In genomic region chr4:33466970-33467399, GRCm38 (mm10) we compare ENCODE assay signal across 11 mouse cellular contexts.
DNase-seq lines count a peak whose midpoint lies in the region; ATAC-seq and TF ChIP-seq lines count a peak whose summit lies in the region.
"Had no signal": no experiment of that assay in that cellular context is flagged by ENCODE, and none has a peak within 500 bp of the region (broad histone marks: within the 10 kb centered on the region; RNA-seq: fewer than 3 reads in every experiment).

No protein-coding gene starts in this region.

- H3K4me3 ChIP-seq in bone marrow, adult 2 months (replicated peaks; ENCODE audit: control insufficient read depth, low read depth, low read length): no peak overlapping the region
- H3K4me3 ChIP-seq in liver, embryonic 12.5 days: peak overlapping the region; percentile 29; the same call in 1 of the 2 replicates
- H3K4me3 ChIP-seq in forebrain, embryonic 16.5 days (replicated peaks; ENCODE audit: low read length): no peak overlapping the region
- H3K4me3 ChIP-seq: neural tube, embryonic 12.5 days had no signal

- H3K4me2 ChIP-seq in liver, embryonic 12.5 days: peak overlapping the region; percentile 65
- no peak overlapping the region for H3K4me2 ChIP-seq in forebrain, embryonic 16.5 days (ENCODE audit: low read length)
- H3K4me2 ChIP-seq: neural tube, embryonic 12.5 days had no signal

- no peak for TF ChIP-seq CTCF in bone marrow, adult 2 months (IDR thresholded peaks at IDR 0.05; ENCODE audit: control insufficient read depth, insufficient read depth, low read length)

- no peaks in the 10 kb centered on the region for H3K9me3 ChIP-seq in liver, embryonic 12.5 days (replicated peaks)
- H3K9me3 ChIP-seq in forebrain, embryonic 16.5 days (ENCODE audit: control insufficient read depth, low read length): no peaks in the 10 kb centered on the region
- H3K9me3 ChIP-seq: neural tube, embryonic 12.5 days had no signal

- peak; percentile 92 for ATAC-seq in liver, embryonic 12.5 days
- ATAC-seq in forebrain, embryonic 16.5 days: no peak

- WGBS in bone marrow, adult 2 months: 39% methylated on average over 2 of the region's 2 CpGs
- 8% methylated on average over 2 of the region's 2 CpGs for WGBS in liver, embryonic 12.5 days (ENCODE audit: insufficient replicate concordance)
- 93% methylated on average over 2 of the region's 2 CpGs for WGBS in forebrain, embryonic 16.5 days

- TF ChIP-seq POLR2A in bone marrow, adult 2 months (IDR thresholded peaks at IDR 0.05; ENCODE audit: borderline replicate concordance, control insufficient read depth, low read depth, low read length): no peak

- H3K27ac ChIP-seq in bone marrow, adult 2 months (ENCODE audit: control insufficient read depth, insufficient read depth, low read depth, low read length, poor library complexity): peak overlapping the region; percentile 75; the same call in 1 of the 2 replicates
- peak overlapping the region; percentile 100 for H3K27ac ChIP-seq in liver, embryonic 12.5 days
- no peak overlapping the region for H3K27ac ChIP-seq in forebrain, embryonic 16.5 days (ENCODE audit: low read length)
- H3K27ac ChIP-seq: neural tube, embryonic 12.5 days had no signal

- peaks cover 15% of the 10 kb centered on the region for H3K36me3 ChIP-seq in liver, embryonic 12.5 days
- H3K36me3 ChIP-seq in forebrain, embryonic 16.5 days (ENCODE audit: control insufficient read depth, insufficient read depth): 0 out of 2 replicates have a peak, but pooled peaks cover 2% of the 10 kb centered on the region

- DNase-seq in adrenal gland, adult (ENCODE audit: inconsistent age in 2 of 2, low spot score in 1 of 2): peak; percentile 52 to 81
- no peak for DNase-seq in adrenal gland, postnatal 4 days (ENCODE audit: low spot score in 2 of 2)
- DNase-seq in 416B (ENCODE audit: low read depth): peak; percentile 78
- no peak for DNase-seq in left cerebral cortex, adult 9 months (ENCODE audit: low spot score in 2 of 2)
- no peak for DNase-seq in layer of hippocampus, postnatal 14 days (ENCODE audit: low spot score in 2 of 2)
- DNase-seq: left cerebral cortex, postnatal 4 days; thymus, adult 18-20 months had no signal

- no peaks in the 10 kb centered on the region; the same call in 1 of the 2 replicates for H3K4me1 ChIP-seq in bone marrow, adult 2 months (ENCODE audit: control insufficient read depth, insufficient read depth, low read length)
- H3K4me1 ChIP-seq in liver, embryonic 12.5 days: peaks cover 62% of the 10 kb centered on the region
- H3K4me1 ChIP-seq in forebrain, embryonic 16.5 days (replicated peaks; ENCODE audit: control insufficient read depth, insufficient read depth, low read length): no peaks in the 10 kb centered on the region
- H3K4me1 ChIP-seq: neural tube, embryonic 12.5 days had no signal

- H3K27me3 ChIP-seq in liver, embryonic 12.5 days (replicated peaks): no peaks in the 10 kb centered on the region
- no peaks in the 10 kb centered on the region for H3K27me3 ChIP-seq in forebrain, embryonic 16.5 days (replicated peaks; ENCODE audit: control insufficient read depth, insufficient read depth, low read length)
- H3K27me3 ChIP-seq: neural tube, embryonic 12.5 days had no signal

- H3K9ac ChIP-seq in liver, embryonic 12.5 days: peak overlapping the region; percentile 62
- no peak overlapping the region for H3K9ac ChIP-seq in forebrain, embryonic 16.5 days (replicated peaks; ENCODE audit: low read depth, low read length)
- H3K9ac ChIP-seq: neural tube, embryonic 12.5 days had no signal

Comparison
In these comparisons a context has a peak if more than half of its experiments do, and no peak if none do; other contexts are left out.
1. DNase-seq: peak in adrenal gland, adult (2 of 2) and 416B (single experiment); none in adrenal gland, postnatal 4 days (0 of 2), left cerebral cortex, adult 9 months (0 of 2) and layer of hippocampus, postnatal 14 days (0 of 2).